Mouse (Mus musculus): ENCODE measurements around the gene Aqp6. TPM values are rescaled to one million over a fixed set of nuclear protein-coding genes. Genes with fewer than 3 reads are reported as not detected.
A peak's percentile ranks its signal among the peaks of the same experiment; 100 is the strongest.

Aqp6 gene
- total RNA-seq, 1 experiment = 0.36 TPM

GRCm38 (mm10) chr15:99583463-99584344 is 17.5 kb upstream of the Aqp6 start:
- peak overlapping the region; percentile 40 for H3K9ac ChIP-seq (ENCODE audit: insufficient read depth, low read depth, low read length, poor library complexity, severe bottlenecking)
- H3K4me3 ChIP-seq (ENCODE audit: insufficient read depth in 1 of 2, low read depth in 1 of 2, low read length in 2 of 2, poor library complexity in 1 of 2, severe bottlenecking in 1 of 2) = peak overlapping the region; percentile 47 to 65
- H3K4me1 ChIP-seq (ENCODE audit: control insufficient read depth in 2 of 2, insufficient read depth in 2 of 2, low read length in 2 of 2, poor library complexity in 1 of 2) = peaks cover 7 to 18% of the 10 kb centered on the region in 2 experiments; a peak in 3 of 4 replicates
- TF ChIP-seq ZNF384 (IDR thresholded peaks at IDR 0.05; ENCODE audit: low read depth, low read length) = no peak
- TF ChIP-seq HCFC1 (IDR thresholded peaks at IDR 0.05; ENCODE audit: borderline replicate concordance, insufficient read depth, low read length) = no peak
- no peak for TF ChIP-seq ZC3H11A (IDR thresholded peaks at IDR 0.05; ENCODE audit: borderline replicate concordance, low read depth, low read length)
- no peak for TF ChIP-seq CHD2 (IDR thresholded peaks at IDR 0.05; ENCODE audit: low read depth, low read length)
- no peak for TF ChIP-seq MAFK (IDR thresholded peaks at IDR 0.05; ENCODE audit: insufficient read depth, low read depth, low read length)
- no peak for DNase-seq (ENCODE audit: low read depth, low spot score)
- no peaks in the 10 kb centered on the region for H3K36me3 ChIP-seq (ENCODE audit: control insufficient read depth, insufficient read depth, low read length, poor library complexity, severe bottlenecking)
- no peaks in the 10 kb centered on the region for H3K9me3 ChIP-seq (ENCODE audit: control insufficient read depth, insufficient read depth, low read depth, low read length)
- in situ Hi-C loops (cut with MboI; ENCODE audit: low sequenced_read_pairs in 2 of 2, unreplicated experiment in 2 of 2) = no loop called here
- H3K27ac ChIP-seq (ENCODE audit: insufficient read depth, low read depth, low read length, poor library complexity, severe bottlenecking) = no peak overlapping the region

GRCm38 (mm10) chr15:99584407-99585202 is 16.6 kb upstream of the Aqp6 start:
- Histone ChIP-seq H3K4me1 (ENCODE audit: control insufficient read depth in 2 of 2, insufficient read depth in 2 of 2, low read length in 2 of 2, poor library complexity in 1 of 2) (peaks cover 6 to 18% of the 10 kb centered on the region in 2 experiments; a peak in 3 of 4 replicates), H3K9ac (ENCODE audit: insufficient read depth, low read depth, low read length, poor library complexity, severe bottlenecking) (peak overlapping the region; percentile 40; the same call in 1 of the 2 replicates), H3K9me3 (ENCODE audit: control insufficient read depth, insufficient read depth, low read depth, low read length) (no peaks in the 10 kb centered on the region), H3K4me3 (ENCODE audit: insufficient read depth in 1 of 2, low read depth in 1 of 2, low read length in 2 of 2, poor library complexity in 1 of 2, severe bottlenecking in 1 of 2) (peak overlapping the region; percentile 47 to 65), H3K27ac (ENCODE audit: insufficient read depth, low read depth, low read length, poor library complexity, severe bottlenecking) (no peak overlapping the region), H3K36me3 (ENCODE audit: control insufficient read depth, insufficient read depth, low read length, poor library complexity, severe bottlenecking) (no peaks in the 10 kb centered on the region)
- TF ChIP-seq HCFC1 (IDR thresholded peaks at IDR 0.05; ENCODE audit: borderline replicate concordance, insufficient read depth, low read length) (no peak), ZC3H11A (IDR thresholded peaks at IDR 0.05; ENCODE audit: borderline replicate concordance, low read depth, low read length) (no peak), MAFK (IDR thresholded peaks at IDR 0.05; ENCODE audit: insufficient read depth, low read depth, low read length) (no peak), ZNF384 (IDR thresholded peaks at IDR 0.05; ENCODE audit: low read depth, low read length) (no peak), CHD2 (IDR thresholded peaks at IDR 0.05; ENCODE audit: low read depth, low read length) (no peak)
- DNase-seq (ENCODE audit: low read depth, low spot score) = peak; percentile 55
- in situ Hi-C loops (cut with MboI; ENCODE audit: low sequenced_read_pairs in 2 of 2, unreplicated experiment in 2 of 2) = no loop called here

- no peak overlapping the region for H3K4me3 ChIP-seq (ENCODE audit: insufficient read depth in 1 of 2, low read depth in 1 of 2, low read length in 2 of 2, poor library complexity in 1 of 2, severe bottlenecking in 1 of 2)
- H3K9ac ChIP-seq (ENCODE audit: insufficient read depth, low read depth, low read length, poor library complexity, severe bottlenecking) = no peak overlapping the region
- TF ChIP-seq CHD2 (IDR thresholded peaks at IDR 0.05; ENCODE audit: low read depth, low read length) (no peak), HCFC1 (IDR thresholded peaks at IDR 0.05; ENCODE audit: borderline replicate concordance, insufficient read depth, low read length) (no peak), ZC3H11A (IDR thresholded peaks at IDR 0.05; ENCODE audit: borderline replicate concordance, low read depth, low read length) (no peak), ZNF384 (IDR thresholded peaks at IDR 0.05; ENCODE audit: low read depth, low read length) (no peak), MAFK (IDR thresholded peaks at IDR 0.05; ENCODE audit: insufficient read depth, low read depth, low read length) (no peak)
- peaks cover 6 to 15% of the 10 kb centered on the region in 2 experiments; a peak in 3 of 4 replicates for H3K4me1 ChIP-seq (ENCODE audit: control insufficient read depth in 2 of 2, insufficient read depth in 2 of 2, low read length in 2 of 2, poor library complexity in 1 of 2)
- in situ Hi-C loops (cut with MboI; ENCODE audit: low sequenced_read_pairs in 2 of 2, unreplicated experiment in 2 of 2) = no loop called here
- no peak for DNase-seq (ENCODE audit: low read depth, low spot score)
- H3K27ac ChIP-seq (ENCODE audit: insufficient read depth, low read depth, low read length, poor library complexity, severe bottlenecking) = no peak overlapping the region
- no peaks in the 10 kb centered on the region for H3K36me3 ChIP-seq (ENCODE audit: control insufficient read depth, insufficient read depth, low read length, poor library complexity, severe bottlenecking)
- no peaks in the 10 kb centered on the region for H3K9me3 ChIP-seq (ENCODE audit: control insufficient read depth, insufficient read depth, low read depth, low read length)
Observed at GRCm38 (mm10) chr15:99585741-99586140, 15.5 kb upstream of the Aqp6 start.

- no peak for DNase-seq (ENCODE audit: low read depth, low spot score)
- H3K36me3 ChIP-seq (ENCODE audit: control insufficient read depth, insufficient read depth, low read length, poor library complexity, severe bottlenecking) = no peaks in the 10 kb centered on the region
- in situ Hi-C loops (cut with MboI; ENCODE audit: low sequenced_read_pairs in 2 of 2, unreplicated experiment in 2 of 2) = no loop called here
- H3K4me1 ChIP-seq (ENCODE audit: control insufficient read depth in 2 of 2, insufficient read depth in 2 of 2, low read length in 2 of 2, poor library complexity in 1 of 2) = peaks cover 6 to 15% of the 10 kb centered on the region in 2 experiments; a peak in 3 of 4 replicates
- H3K27ac ChIP-seq (ENCODE audit: insufficient read depth, low read depth, low read length, poor library complexity, severe bottlenecking) = no peak overlapping the region
- no peak overlapping the region for H3K4me3 ChIP-seq (ENCODE audit: insufficient read depth in 1 of 2, low read depth in 1 of 2, low read length in 2 of 2, poor library complexity in 1 of 2, severe bottlenecking in 1 of 2)
- no peak overlapping the region for H3K9ac ChIP-seq (ENCODE audit: insufficient read depth, low read depth, low read length, poor library complexity, severe bottlenecking)
- no peak for TF ChIP-seq ZC3H11A (IDR thresholded peaks at IDR 0.05; ENCODE audit: borderline replicate concordance, low read depth, low read length)
- TF ChIP-seq MAFK (IDR thresholded peaks at IDR 0.05; ENCODE audit: insufficient read depth, low read depth, low read length) = no peak
- no peak for TF ChIP-seq CHD2 (IDR thresholded peaks at IDR 0.05; ENCODE audit: low read depth, low read length)
- TF ChIP-seq ZNF384 (IDR thresholded peaks at IDR 0.05; ENCODE audit: low read depth, low read length) = no peak
- no peak for TF ChIP-seq HCFC1 (IDR thresholded peaks at IDR 0.05; ENCODE audit: borderline replicate concordance, insufficient read depth, low read length)
- H3K9me3 ChIP-seq (ENCODE audit: control insufficient read depth, insufficient read depth, low read depth, low read length) = no peaks in the 10 kb centered on the region
Observed at GRCm38 (mm10) chr15:99586525-99586924, 14.7 kb upstream of the Aqp6 start.

All from ES-E14 (cell line).